10 mouse cellular contexts compared by ENCODE assay signal in the genomic region with DNA sequence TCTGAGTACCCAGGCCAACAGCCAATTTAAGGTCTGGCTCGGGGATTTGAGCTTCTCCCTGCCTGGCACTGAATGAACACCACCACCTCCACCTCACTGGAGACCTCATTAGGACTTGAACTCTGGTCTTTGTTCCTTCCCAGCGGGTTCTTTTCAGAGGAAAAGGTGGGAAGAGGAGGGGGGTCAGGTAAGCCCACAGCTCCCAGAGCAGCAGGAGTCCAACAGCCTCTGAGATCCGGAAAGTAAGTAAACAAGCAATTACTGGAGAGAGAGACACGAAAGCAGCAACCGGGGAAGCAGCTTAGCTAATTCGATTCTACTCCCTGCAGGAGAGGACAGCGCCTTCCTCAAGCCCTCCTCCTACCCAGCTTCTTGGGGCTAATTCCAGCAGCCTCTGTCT. TPM values are rescaled to one million over a fixed set of nuclear protein-coding genes. Genes with fewer than 3 reads are reported as not detected.
DNase-seq lines count a peak whose midpoint lies in the region; ATAC-seq and TF ChIP-seq lines count a peak whose summit lies in the region.
"Had no signal": no experiment of that assay in that cellular context is flagged by ENCODE, and none has a peak within 500 bp of the region (broad histone marks: within the 10 kb centered on the region; RNA-seq: fewer than 3 reads in every experiment).

No protein-coding gene starts in this region.

- peaks cover 62% of the 10 kb centered on the region for H3K4me1 ChIP-seq in heart, embryonic 15.5 days (replicated peaks)
- peaks cover 76% of the 10 kb centered on the region for H3K4me1 ChIP-seq in embryonic facial prominence, embryonic 10.5 days
- H3K4me1 ChIP-seq in intestine, embryonic 15.5 days (replicated peaks) = peaks cover 57% of the 10 kb centered on the region
- H3K4me1 ChIP-seq in midbrain, postnatal 0 days (ENCODE audit: insufficient read depth, low read length) = peaks cover 15% of the 10 kb centered on the region

- ATAC-seq in heart, embryonic 15.5 days (replicated peaks; ENCODE audit: insufficient number of reproducible peaks, insufficient read depth, low FRiP score, low read depth) = no peak
- ATAC-seq in intestine, embryonic 15.5 days = no peak
- ATAC-seq in midbrain, postnatal 0 days (ENCODE audit: low FRiP score) = no peak

- no peaks in the 10 kb centered on the region for H3K9me3 ChIP-seq in heart, embryonic 15.5 days (replicated peaks)
- H3K9me3 ChIP-seq in embryonic facial prominence, embryonic 10.5 days = no peaks in the 10 kb centered on the region
- H3K9me3 ChIP-seq in intestine, embryonic 15.5 days = no peaks in the 10 kb centered on the region
- H3K9me3 ChIP-seq in midbrain, postnatal 0 days (ENCODE audit: low read length) = no peaks in the 10 kb centered on the region

- no peak overlapping the region for H3K4me3 ChIP-seq in heart, embryonic 15.5 days
- no peak overlapping the region for H3K4me3 ChIP-seq in embryonic facial prominence, embryonic 10.5 days
- no peak overlapping the region for H3K4me3 ChIP-seq in intestine, embryonic 15.5 days (replicated peaks)
- H3K4me3 ChIP-seq in midbrain, postnatal 0 days (ENCODE audit: low read depth, low read length) = no peak overlapping the region

- H3K27me3 ChIP-seq in heart, embryonic 15.5 days = no peaks in the 10 kb centered on the region
- H3K27me3 ChIP-seq in embryonic facial prominence, embryonic 10.5 days (replicated peaks; ENCODE audit: low read depth, poor library complexity, severe bottlenecking) = peaks cover 5% of the 10 kb centered on the region
- H3K27me3 ChIP-seq in intestine, embryonic 15.5 days (replicated peaks) = no peaks in the 10 kb centered on the region
- H3K27me3 ChIP-seq in midbrain, postnatal 0 days (ENCODE audit: insufficient read depth, low read length) = no peaks in the 10 kb centered on the region
- H3K27me3 ChIP-seq: CH12.LX had no signal

- DNase-seq in heart, adult 18-20 months = no peak
- no peak for DNase-seq in embryonic facial prominence, embryonic 10.5 days (ENCODE audit: low spot score)
- DNase-seq in midbrain, postnatal 0 days (ENCODE audit: low spot score) = no peak
- DNase-seq in adrenal gland, postnatal 14 days = no peak
- DNase-seq in urinary bladder, postnatal 10 days (ENCODE audit: low spot score) = no peak
- no peak for DNase-seq in T-cell, adult 2 months (ENCODE audit: low spot score)
- DNase-seq: cerebellum, postnatal 14 days had no signal

- H3K27ac ChIP-seq in heart, embryonic 15.5 days = peak overlapping the region; percentile 47
- peak overlapping the region; percentile 77 for H3K27ac ChIP-seq in embryonic facial prominence, embryonic 10.5 days (replicated peaks)
- H3K27ac ChIP-seq in intestine, embryonic 15.5 days = peak overlapping the region; percentile 54; the same call in 1 of the 2 replicates
- peak overlapping the region; percentile 44 for H3K27ac ChIP-seq in midbrain, postnatal 0 days (ENCODE audit: low read depth, low read length)

- no peak for TF ChIP-seq CTCF in midbrain, postnatal 0 days (IDR thresholded peaks at IDR 0.05)

- no peak overlapping the region for H3K4me2 ChIP-seq in heart, embryonic 15.5 days
- no peak overlapping the region for H3K4me2 ChIP-seq in intestine, embryonic 15.5 days (replicated peaks)
- H3K4me2 ChIP-seq in midbrain, postnatal 0 days (ENCODE audit: low read depth, low read length, poor library complexity, severe bottlenecking) = no peak overlapping the region

- no peaks in the 10 kb centered on the region for H3K36me3 ChIP-seq in heart, embryonic 15.5 days
- no peaks in the 10 kb centered on the region for H3K36me3 ChIP-seq in embryonic facial prominence, embryonic 10.5 days (replicated peaks)
- no peaks in the 10 kb centered on the region for H3K36me3 ChIP-seq in intestine, embryonic 15.5 days
- no peaks in the 10 kb centered on the region for H3K36me3 ChIP-seq in midbrain, postnatal 0 days (ENCODE audit: insufficient read depth, low read length)

- 36% methylated on average over 7 of the region's 7 CpGs for WGBS in heart, embryonic 15.5 days
- WGBS in embryonic facial prominence, embryonic 10.5 days = 4% methylated on average over 7 of the region's 7 CpGs
- WGBS in intestine, embryonic 15.5 days = 21% methylated on average over 7 of the region's 7 CpGs
- 15% methylated on average over 7 of the region's 7 CpGs for WGBS in midbrain, postnatal 0 days

- no peak overlapping the region for H3K9ac ChIP-seq in heart, embryonic 15.5 days
- no peak overlapping the region for H3K9ac ChIP-seq in intestine, embryonic 15.5 days
- H3K9ac ChIP-seq in midbrain, postnatal 0 days (replicated peaks; ENCODE audit: low read length, poor library complexity, severe bottlenecking) = no peak overlapping the region

RNA-seq across cellular contexts. Expression of a gene that starts 13.0 kb away (rescaled TPM):
- polyA plus RNA-seq in heart, embryonic 15.5 days (2015; fragmentation: Nextera tagmentation; extraction: Ambion mirVana) = 5.0 and 5.5 TPM in 2 replicates
- total RNA-seq in heart, adult 18-20 months (2021) = 10 to 100 TPM; 18.8 to 21.4 TPM
- polyA plus RNA-seq in embryonic facial prominence, embryonic 10.5 days (2016; fragmentation: Nextera tagmentation; extraction: Ambion mirVana) = 4.4 TPM in 2 replicates
- polyA plus RNA-seq in intestine, embryonic 15.5 days (2015; fragmentation: Nextera tagmentation; extraction: Ambion mirVana) = 3.8 and 4.8 TPM in 2 replicates
- 30.1 and 44.2 TPM in 2 replicates for total RNA-seq in midbrain, postnatal 0 days (2014; rRNA removed)
- 3.9 and 4.0 TPM in 2 replicates for polyA plus RNA-seq in midbrain, postnatal 0 days (2015; fragmentation: Nextera tagmentation; extraction: Ambion mirVana)
- total RNA-seq in adrenal gland, postnatal 14 days (2021) = 11.1 and 12.9 TPM in 2 replicates
